Mouse (Mus musculus): Measurements from ENCODE around the gene Mpv17.

DNA sequence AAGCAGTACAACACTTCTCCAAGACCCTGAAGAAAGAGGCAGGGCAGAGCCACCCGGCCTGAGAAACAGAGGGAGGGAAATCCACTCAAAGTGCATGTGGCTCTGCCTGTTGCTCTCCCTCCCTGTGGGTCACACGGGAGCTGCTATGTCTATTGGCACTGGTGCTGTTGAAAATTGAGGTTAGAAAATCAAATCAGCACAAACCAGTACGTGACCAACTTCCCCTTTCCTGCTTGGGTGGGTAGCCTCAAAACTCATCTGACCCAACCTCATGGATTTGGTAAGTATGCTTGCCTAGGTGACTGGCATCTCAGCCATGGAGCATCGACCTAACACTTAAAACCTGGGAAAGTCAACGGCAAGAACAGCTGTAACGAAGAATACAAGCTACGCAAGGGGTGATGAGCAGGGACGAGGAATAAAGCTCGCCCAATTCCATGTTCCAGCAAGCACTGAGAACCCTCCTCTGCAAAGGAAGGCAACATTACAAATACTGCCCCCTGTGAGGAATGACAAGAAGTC, 48.2 kb downstream of the Mpv17 start, which contains the start of gene Dnajc5g:
- TF ChIP-seq MAFK (IDR thresholded peaks at IDR 0.05; ENCODE audit: borderline replicate concordance, low read depth, low read length) (no peak), CTCF (IDR thresholded peaks at IDR 0.05 in 2 of 3, conservative IDR thresholded peaks at IDR 0.05 in 1 of 3; ENCODE audit: control insufficient read depth in 1 of 3, insufficient read depth in 1 of 3, low read depth in 2 of 3, low read length in 3 of 3, poor library complexity in 1 of 3, severe bottlenecking in 1 of 3) (no peak), SIN3A (IDR thresholded peaks at IDR 0.05; ENCODE audit: low read length) (no peak), EP300 (IDR thresholded peaks at IDR 0.05; ENCODE audit: low read depth in 1 of 2, low read length in 2 of 2) (0 out of 4 replicates have a peak, but pooled peaks of 1 of the 2 experiments have one; percentile 18), NRF1 (IDR thresholded peaks at IDR 0.05; ENCODE audit: insufficient read depth, low read depth, low read length, poor library complexity, severe bottlenecking) (no peak), ETS1 (IDR thresholded peaks at IDR 0.05; ENCODE audit: low read depth, low read length) (no peak), POLR2A (IDR thresholded peaks at IDR 0.05; ENCODE audit: control insufficient read depth in 1 of 2, insufficient read depth in 1 of 2, low read depth in 1 of 2, low read length in 2 of 2, poor library complexity in 1 of 2) (no peak), TCF12 (IDR thresholded peaks at IDR 0.05; ENCODE audit: low read depth, low read length) (no peak), ELF1 (IDR thresholded peaks at IDR 0.05; ENCODE audit: low read depth, low read length) (no peak), JUND (IDR thresholded peaks at IDR 0.05; ENCODE audit: low read depth, low read length) (no peak), E2F4 (IDR thresholded peaks at IDR 0.05; ENCODE audit: borderline replicate concordance, low read depth, low read length) (no peak)
